Mouse (Mus musculus) kidney, postnatal 36 days (tissue): ENCODE results near the gene Vmn1r125.
"Not testable (repeated sequence)": the region's sequence is repeated elsewhere in the genome, so short reads cannot be mapped to it uniquely, and the experiment has no call there.

Experiments used
- DNase-seq, 2 experiments: peaks; one replicate each; pipeline ENCODE4 v3.0.0; 2021 to 2022; ENCODE audit warnings: mixed read lengths in 2 of 2

The Vmn1r125 gene

GRCm38 (mm10) chr7:21271879-21272278 is at the start of gene Vmn1r125:
Gene Vmn1r125, plus strand, starts transcription at chr7:21272179.
- not testable (repeated sequence) for DNase-seq

- DNase-seq, result not testable (repeated sequence)
Measured at GRCm38 (mm10) chr7:21260517-21260916, 11.5 kb upstream of the Vmn1r125 start, which contains the start of gene Vmn1r124. Gene Vmn1r124, minus strand, starts transcription at chr7:21260617.

GRCm38 (mm10) chr7:21301367-21301766 is 29.4 kb downstream of the Vmn1r125 start, which contains the start of gene Vmn1r126:
Gene Vmn1r126, minus strand, starts transcription at chr7:21301467.
- DNase-seq, result not testable (repeated sequence)

GRCm38 (mm10) chr7:21319761-21320160 is 47.8 kb downstream of the Vmn1r125 start, which contains the start of gene Vmn1r127:
Gene Vmn1r127, minus strand, starts transcription at chr7:21319861.
- DNase-seq, result not testable (repeated sequence)
